Mouse (Mus musculus) kidney, postnatal 0 days (tissue): Measurements from ENCODE around the gene Capn15. TPM values are rescaled to one million over a fixed set of nuclear protein-coding genes. Genes with fewer than 3 reads are reported as not detected.

Source experiments
- ATAC-seq: fragments of 200-750 bp; cut with Nextera tagmentation; replicated peaks from 2 replicates; pipeline ENCODE4 v1.8.0; 2017; ENCODE audit warnings: low read depth, moderate number of reproducible peaks, moderate TSS enrichment, moderate library complexity; ENCODE audit not compliant: low FRiP score
- DNase-seq: peaks from one replicate; pipeline ENCODE4 v3.0.0-alpha.2; 2016; ENCODE audit warnings: low spot score
- H3K27ac ChIP-seq: fragments of 300-500 bp; sonication (generic); 2 replicates; pipeline ENCODE4 v1.5.1; 2014; ENCODE audit warnings: mild to moderate bottlenecking
- H3K27me3 ChIP-seq: fragments of 300-500 bp; sonication (generic); 2 replicates; pipeline ENCODE4 v1.6.1; 2014; ENCODE audit warnings: low read length, mixed read lengths; ENCODE audit not compliant: insufficient read depth
- H3K36me3 ChIP-seq: fragments of 300-500 bp; sonication (generic); 2 replicates; pipeline ENCODE4 v1.6.1; 2014; ENCODE audit warnings: low read length, mixed read lengths; ENCODE audit not compliant: insufficient read depth
- H3K4me1 ChIP-seq: fragments of 300-500 bp; sonication (generic); replicated peaks from 2 replicates; pipeline ENCODE4 v1.6.1; 2014; ENCODE audit warnings: antibody characterized with exemption, low read length, mixed read lengths; ENCODE audit not compliant: insufficient read depth
- H3K4me2 ChIP-seq: fragments of 300-500 bp; sonication (generic); 2 replicates; pipeline ENCODE4 v1.6.1; 2014; ENCODE audit warnings: mild to moderate bottlenecking, low read length, moderate library complexity, mixed read lengths
- H3K4me3 ChIP-seq: fragments of 300-500 bp; sonication (generic); replicated peaks from 2 replicates; pipeline ENCODE4 v1.5.1; 2014; ENCODE audit warnings: low read depth, low read length
- H3K9ac ChIP-seq: fragments of 300-500 bp; sonication (generic); 2 replicates; pipeline ENCODE4 v1.6.1; 2014; ENCODE audit warnings: low read depth, low read length
- H3K9me3 ChIP-seq: fragments of 300-500 bp; sonication (generic); replicated peaks from 2 replicates; pipeline ENCODE4 v1.6.1; 2016; ENCODE audit warnings: low read length, inconsistent platforms, mixed read lengths
- CTCF ChIP-seq: IDR thresholded peaks from 2 replicates; pipeline ENCODE4 v1.5.1; 2016; ENCODE audit warnings: antibody characterized with exemption, low read depth, mild to moderate bottlenecking, moderate library complexity
- WGBS: fragments of 180-500 bp; shearing (Covaris S2); extraction: QIAGEN DNeasy Blood & Tissue Kit; methylation state at CpG from one replicate; pipeline ENCODE4 v1.1.7; 2014; 5-methylcytosine and 5-hydroxymethylcytosine counted together
- polyA plus RNA-seq: library from polyadenylated mRNA; unstranded; fragments of >200 nt; fragmentation: Nextera tagmentation; extraction: Ambion mirVana; gene quantifications from 2 replicates; pipeline ENCODE4 v1.2.1, GENCODE M21; 2015

The Capn15 gene
- polyA plus RNA-seq, 1 experiment from 2014 or later = 17.0 TPM

DNA sequence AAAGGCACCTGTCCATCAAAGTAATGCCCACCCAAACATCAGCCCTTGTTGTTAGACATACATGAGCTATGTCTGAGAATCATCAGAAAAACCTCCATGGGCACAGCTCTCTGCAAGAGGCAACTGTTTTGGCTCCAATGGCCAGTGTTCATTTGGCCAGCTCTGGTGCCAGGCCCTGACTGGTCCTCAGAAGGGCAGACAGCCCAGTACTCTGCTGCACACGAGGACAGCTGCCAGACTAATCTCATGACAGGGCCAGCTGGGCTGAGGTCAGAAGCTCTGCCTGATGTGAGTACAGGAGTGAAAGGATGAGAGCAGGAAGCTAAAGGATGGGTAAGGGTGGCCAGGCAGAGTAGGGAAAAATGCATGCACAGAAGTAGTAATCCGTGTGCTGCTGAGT, 60.2 kb downstream of the Capn15 start:
- Histone ChIP-seq H3K36me3 (peaks cover 37% of the 10 kb centered on the region), H3K27ac (no peak overlapping the region), H3K9me3 (no peaks in the 10 kb centered on the region), H3K4me1 (no peaks in the 10 kb centered on the region), H3K4me2 (no peak overlapping the region), H3K27me3 (no peaks in the 10 kb centered on the region), H3K9ac (no peak overlapping the region), H3K4me3 (no peak overlapping the region)
- WGBS = 77% methylated on average over 2 of the region's 2 CpGs
- DNase-seq = no peak
- TF ChIP-seq CTCF = no peak
- no peak for ATAC-seq

DNA sequence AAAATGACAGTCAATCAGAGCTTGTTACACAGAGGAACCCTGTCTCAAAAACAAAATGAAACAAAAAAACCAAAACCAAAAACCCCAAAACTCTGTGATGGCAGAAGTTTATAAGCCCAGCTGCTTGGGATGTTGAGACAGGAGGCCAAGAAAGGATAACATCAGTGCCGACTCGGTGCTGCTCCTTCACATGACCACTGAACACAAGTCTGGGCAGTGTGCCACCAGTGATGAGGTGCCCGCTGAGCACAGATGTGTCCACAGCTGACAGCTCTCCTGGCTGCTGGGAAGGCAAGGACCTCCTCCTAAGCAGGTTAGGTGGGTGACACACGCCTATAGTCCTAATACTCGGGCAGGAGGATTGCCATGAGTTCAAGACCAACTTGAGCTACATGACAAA, 63.5 kb downstream of the Capn15 start:
- ATAC-seq (no peak), DNase-seq (no peak)
- no peak overlapping the region for H3K27ac ChIP-seq

DNA sequence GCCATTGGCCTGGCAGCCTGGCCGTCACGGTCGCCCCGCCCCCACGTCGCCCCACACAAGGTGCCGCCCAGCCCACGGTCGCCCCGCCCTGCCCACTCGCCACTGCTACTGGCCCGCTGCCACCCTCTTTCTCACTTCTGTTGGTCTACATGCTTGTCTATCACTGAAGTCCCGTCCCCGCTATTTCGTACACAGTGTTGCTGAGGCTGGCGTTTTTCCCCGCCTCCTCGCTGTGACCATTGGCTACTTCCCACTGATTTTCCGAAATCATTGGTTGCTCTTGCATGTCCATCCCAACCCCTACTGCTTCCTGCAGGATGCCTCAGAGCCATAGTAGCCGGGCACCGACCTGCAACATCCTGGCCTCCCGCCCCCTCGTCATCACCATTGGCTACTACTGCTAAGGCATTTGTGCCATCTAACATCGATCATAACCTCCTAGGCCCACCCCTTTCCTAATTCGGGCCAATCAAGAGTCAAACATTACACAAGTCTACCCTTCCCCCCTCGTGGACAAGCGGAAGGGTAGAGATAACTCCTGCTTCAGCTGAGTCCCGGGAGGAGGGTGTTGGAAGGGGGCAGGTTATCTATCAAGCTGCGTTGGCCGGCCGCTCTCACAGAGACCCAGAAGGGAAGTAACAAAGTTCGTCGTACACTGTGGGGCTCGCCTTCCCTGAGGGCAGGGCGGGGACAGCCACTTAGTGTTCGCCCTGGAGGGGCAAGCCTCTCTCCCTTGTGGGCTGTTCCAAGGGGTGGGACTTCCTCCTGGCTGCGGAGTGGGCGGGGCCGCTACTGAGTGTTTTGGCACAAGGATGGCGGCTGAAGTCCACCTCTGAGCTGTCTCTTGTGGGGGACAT, 65.6 kb downstream of the Capn15 start:
- Histone ChIP-seq H3K9me3 (no peaks in the 10 kb centered on the region), H3K4me1 (peaks cover 7% of the 10 kb centered on the region), H3K27me3 (no peaks in the 10 kb centered on the region), H3K9ac (peak overlapping the region; percentile 95), H3K4me2 (peak overlapping the region; percentile 94), H3K4me3 (peak overlapping the region; percentile 97), H3K36me3 (no peaks in the 10 kb centered on the region; the same call in 1 of the 2 replicates), H3K27ac (peak overlapping the region; percentile 95)
- WGBS = under 1% methylated on average over 39 of the region's 40 CpGs
- DNase-seq = peak; percentile 100
- peak; percentile 98 for ATAC-seq
- TF ChIP-seq CTCF = no peak

More for the DNA sequence above, 63.5 kb downstream of the Capn15 start:
- H3K4me3 ChIP-seq = no peak overlapping the region
- H3K4me1 ChIP-seq = peaks cover 7% of the 10 kb centered on the region
- no peak overlapping the region for H3K4me2 ChIP-seq
- H3K9ac ChIP-seq = no peak overlapping the region
- H3K36me3 ChIP-seq = peaks cover 12% of the 10 kb centered on the region
- H3K9me3 ChIP-seq = no peaks in the 10 kb centered on the region
- whole genome bisulfite sequencing = 80% methylated on average over 5 of the region's 5 CpGs
- no peaks in the 10 kb centered on the region for H3K27me3 ChIP-seq
- TF ChIP-seq CTCF = no peak

DNA sequence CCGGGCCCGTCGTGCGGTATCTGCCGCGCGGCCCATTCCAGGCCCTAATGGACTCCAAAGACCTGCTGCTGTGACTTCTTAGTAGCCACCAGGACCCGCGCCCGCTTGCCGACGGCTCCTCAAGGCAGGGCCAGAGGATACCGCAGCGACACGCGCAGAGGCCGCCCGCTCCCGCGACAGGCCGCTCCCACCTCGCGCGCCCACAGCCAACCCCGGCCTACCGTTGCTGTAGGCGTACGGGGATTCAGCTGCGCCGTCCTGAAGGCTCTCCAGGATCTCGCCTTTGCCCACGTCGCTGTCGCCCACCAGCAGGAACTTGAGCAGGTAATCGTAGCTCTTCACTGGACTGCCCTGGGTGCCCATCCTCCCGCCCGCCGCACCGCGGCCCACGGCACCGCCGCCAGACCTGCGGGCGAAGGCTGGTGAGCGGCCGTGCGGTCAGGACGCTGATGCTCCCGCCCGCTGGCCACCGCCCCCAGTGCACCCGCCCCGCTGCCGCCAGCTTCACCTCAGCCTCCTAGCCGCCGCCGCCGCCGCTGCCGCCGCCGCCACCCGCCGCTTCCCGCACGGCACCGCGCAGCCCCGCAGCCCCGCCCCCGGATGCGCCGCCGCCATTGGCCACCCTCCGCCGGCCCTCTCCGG, 66.3 kb downstream of the Capn15 start, which contains the start of gene Rab40c:
Gene Rab40c (minus strand): TSS at position 584 of the 642 bp plus-strand sequence.
- H3K9ac ChIP-seq = peak within 1 kb of the TSS; percentile 95
- no peaks in the 10 kb centered on the region for H3K27me3 ChIP-seq
- H3K36me3 ChIP-seq = no peaks in the 10 kb centered on the region; the same call in 1 of the 2 replicates
- peak; percentile 42 for DNase-seq
- TF ChIP-seq CTCF = no peak
- H3K4me2 ChIP-seq = peak within 1 kb of the TSS; percentile 94
- no peaks in the 10 kb centered on the region for H3K9me3 ChIP-seq
- H3K4me1 ChIP-seq = peaks cover 7% of the 10 kb centered on the region
- under 1% methylated on average over 48 of the region's 78 CpGs for WGBS
- ATAC-seq = peak; percentile 5
- peak within 1 kb of the TSS; percentile 97 for H3K4me3 ChIP-seq
- peak within 1 kb of the TSS; percentile 95 for H3K27ac ChIP-seq

DNA sequence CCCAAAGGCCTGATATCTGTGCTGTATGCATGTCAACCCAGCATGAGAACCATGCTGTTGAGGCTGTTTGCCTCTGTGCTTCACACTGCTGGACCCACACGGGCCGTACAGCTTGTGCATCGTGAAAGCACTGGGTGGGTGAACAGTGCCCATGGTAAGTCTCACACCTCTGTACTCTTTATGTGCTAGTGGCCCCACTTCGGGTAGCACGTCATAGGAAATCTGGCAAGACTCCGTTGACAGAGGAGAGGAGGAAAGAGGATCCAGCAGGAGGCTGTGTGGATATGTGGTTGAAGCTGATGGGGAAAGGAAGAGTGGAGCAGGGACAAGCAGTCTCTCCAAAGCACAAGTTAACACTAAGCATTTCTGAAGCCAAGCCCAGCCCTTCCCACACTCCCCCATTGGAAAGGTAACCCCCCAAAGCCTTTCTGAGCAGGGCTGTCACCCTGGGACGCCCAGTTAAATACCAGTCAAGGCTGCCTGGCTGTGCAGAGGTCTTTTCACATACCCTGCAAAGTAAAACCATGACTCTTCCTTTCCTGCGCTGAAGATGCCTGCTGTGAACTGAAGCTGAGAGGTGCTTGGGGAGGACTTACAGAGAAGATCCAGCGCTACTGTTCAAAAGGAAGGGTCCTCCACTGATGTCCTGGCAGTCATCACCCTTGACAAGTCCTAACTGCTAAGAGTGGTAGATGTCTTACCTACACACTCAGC, 67.4 kb downstream of the Capn15 start:
- Histone ChIP-seq H3K9ac (peak overlapping the region; percentile 95), H3K4me3 (peak overlapping the region; percentile 97), H3K4me1 (peaks cover 7% of the 10 kb centered on the region), H3K27me3 (no peaks in the 10 kb centered on the region), H3K4me2 (peak overlapping the region; percentile 94), H3K9me3 (no peaks in the 10 kb centered on the region), H3K36me3 (no peaks in the 10 kb centered on the region; the same call in 1 of the 2 replicates), H3K27ac (no peak overlapping the region)
- no peak for TF ChIP-seq CTCF
- ATAC-seq = no peak
- WGBS = 84% methylated on average over 9 of the region's 9 CpGs
- DNase-seq = no peak
